Mouse (Mus musculus) c-Kit-positive CD71-positive TER-119-negative erythroid progenitor cells, embryonic 14.5 days (primary cell): ENCODE data around the gene C130050O18Rik.

Experiments used
- DNase-seq: peaks from one replicate; pipeline ENCODE4 v3.0.0-alpha.2; 2013; ENCODE audit warnings: low read depth

Gene C130050O18Rik

DNA sequence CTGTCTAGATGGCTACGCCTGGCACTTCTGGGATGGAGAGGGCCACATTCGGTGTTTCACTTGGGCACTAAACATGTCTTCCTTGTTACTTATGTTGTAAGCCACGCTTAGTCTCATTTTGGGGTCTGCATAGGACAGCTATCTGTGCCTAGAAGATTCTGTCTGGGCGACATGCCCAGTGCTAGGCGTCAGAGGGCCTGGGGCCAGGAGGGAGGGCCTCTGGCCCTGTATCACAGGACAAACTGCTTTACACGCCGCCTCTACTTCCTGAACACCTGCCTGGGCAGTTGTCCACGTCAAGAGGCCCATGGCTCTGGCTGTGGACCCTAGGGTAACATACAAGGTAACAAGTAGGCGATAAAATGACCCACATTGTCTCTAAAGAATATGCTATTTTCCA is 22.9 kb downstream of the C130050O18Rik start:
- DNase-seq = no peak

DNA sequence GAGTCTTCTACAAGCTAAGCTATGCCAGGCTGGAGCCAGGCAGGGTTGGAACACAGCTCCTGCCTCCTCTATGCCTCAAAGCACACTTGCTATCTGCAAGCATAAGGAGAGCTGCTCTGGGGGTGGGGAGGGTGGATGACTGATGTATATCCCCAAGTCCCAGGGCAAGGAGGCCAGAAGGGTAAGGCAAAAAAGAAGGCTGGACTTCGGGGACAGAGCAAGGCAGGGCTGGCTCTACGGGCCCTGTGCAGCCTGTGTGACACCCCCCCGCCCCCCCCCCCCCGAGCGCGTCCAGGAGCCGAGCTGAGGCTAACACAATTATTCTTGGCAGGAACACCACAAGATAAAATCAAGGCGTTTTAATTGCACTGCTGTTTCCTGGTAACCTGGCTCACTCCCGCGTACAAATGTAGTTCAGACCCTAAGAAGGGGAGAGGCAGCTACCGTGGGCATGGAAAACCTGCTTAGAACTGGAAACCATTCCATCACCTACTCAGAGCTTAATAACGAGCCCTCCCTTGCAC is 24.8 kb downstream of the C130050O18Rik start:
- DNase-seq = no peak

DNA sequence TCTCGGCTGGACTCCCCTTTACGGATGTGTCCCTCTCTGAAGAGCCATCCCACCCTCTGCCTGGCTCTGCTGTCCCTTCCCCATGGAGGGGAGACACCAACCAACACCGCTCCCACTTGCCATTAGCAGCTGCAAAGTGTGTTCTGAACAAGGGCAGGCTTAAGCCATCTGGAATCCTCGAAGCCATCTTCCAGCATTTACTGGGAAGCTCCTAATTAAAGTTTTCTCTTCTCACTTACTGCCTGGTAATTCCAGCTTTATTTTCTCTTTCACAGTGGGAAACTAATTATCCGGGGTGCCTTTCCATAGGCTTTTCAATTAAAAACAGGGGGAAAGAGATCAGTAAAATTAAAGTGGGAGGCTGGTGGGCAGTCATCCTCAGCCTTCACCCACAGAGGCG is 27.3 kb downstream of the C130050O18Rik start:
- no peak for DNase-seq

DNA sequence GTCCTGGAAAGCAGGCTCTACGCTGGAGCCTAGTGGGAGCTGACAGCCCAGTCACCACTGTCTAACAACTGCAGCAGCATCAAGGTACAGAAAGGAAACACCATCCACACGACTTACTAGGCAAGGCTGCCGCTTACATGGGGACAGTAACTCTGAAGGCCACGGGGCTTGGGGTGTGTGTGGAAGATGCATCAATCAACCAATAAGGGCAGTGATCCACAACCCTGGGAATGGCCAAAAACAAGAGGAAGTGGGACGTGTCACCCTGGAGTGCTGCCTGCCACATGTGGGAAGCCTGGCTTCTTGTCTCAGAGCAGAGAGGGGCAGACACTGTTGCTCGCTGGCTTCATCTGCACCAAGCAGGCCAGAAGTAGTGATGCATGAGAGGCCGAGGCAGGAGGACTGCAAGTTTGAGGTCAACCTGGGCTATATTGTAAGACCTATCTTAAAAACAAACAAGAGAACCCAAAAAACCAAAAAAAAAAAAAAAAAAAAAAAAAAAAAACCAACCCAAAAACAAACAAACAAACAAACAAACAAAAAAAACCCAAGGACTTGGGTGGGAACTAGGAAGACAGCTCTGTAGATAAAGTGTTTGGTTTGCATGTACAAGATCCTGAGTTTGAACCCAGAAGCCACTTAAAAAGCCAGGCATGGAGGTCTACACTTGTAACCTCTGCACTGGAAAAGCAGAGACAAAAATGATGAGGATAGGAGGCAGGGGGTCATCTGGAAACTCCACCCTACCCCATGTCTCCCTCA is 27.8 kb downstream of the C130050O18Rik start:
- no peak for DNase-seq

DNA sequence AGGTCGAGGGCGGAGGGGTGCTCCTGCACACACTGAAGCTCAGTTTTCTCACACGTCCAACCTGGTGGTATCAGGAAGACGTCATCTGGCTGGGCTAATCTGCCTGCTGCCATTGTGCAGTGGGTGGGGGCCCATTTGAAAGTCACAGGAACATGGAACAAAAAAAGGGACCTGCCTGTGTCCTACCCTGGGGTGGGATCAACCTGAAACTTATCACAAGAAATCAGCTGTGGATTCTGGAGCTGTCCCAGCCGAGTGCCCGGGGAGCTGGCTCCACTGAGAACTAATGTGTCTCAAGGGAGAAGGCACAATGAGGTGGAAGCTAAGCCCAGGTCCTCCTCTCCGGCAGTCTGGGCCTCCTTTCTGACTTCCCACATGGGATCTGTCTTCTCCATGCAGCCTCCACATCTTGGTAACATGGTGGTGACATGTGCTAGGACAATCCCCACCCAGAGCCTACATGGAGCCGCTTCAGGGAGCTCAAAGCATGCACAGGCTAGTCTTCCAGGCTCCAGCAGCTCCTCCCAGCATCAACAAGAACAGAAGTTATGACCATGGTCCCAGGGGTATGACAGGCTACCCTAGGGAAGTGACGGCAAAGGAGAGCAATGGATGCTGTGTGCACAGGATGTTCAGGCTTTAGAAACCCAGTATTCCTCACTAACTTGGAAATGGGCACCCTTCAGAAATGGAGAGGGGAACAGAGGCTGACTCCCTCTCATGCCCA is 28.9 kb downstream of the C130050O18Rik start:
- DNase-seq = no peak

DNA sequence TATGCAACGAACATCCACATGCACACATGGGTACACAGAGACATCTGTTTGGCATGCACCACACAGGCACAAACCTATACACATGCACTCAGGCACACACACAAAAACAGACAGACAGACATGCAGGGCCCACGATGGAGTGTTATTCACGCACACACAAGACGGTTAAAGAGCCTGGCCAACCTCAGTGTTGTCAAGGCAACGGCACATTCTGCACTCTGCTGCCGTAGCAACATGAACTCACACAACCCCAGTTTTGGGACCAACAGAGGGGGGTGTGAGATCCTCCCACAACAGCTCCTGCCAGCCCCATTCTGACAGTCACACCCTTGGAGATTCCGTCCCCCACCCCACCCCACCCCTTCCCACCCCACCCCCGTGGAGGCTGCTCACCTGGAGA is 29.9 kb downstream of the C130050O18Rik start:
- no peak for DNase-seq

DNA sequence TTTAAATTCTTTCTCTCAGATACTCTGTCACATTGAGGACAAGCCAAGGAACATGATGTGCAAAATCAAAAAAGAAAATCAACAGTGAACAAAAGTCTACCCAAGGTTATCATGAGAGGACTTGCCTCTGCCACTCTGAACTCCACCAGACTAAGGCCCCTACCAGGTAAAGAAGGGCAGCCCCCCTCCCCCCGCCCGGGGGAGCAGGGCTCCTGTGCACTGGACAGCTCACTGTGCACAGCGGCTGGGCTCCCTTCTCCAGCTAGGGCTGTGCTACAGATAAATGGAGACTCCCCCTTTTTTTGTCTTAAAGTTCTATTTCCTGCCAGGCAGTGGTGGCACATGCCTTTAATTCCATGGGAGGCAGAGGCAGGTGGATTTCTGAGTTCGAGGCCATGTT is 32.7 kb downstream of the C130050O18Rik start:
- DNase-seq = no peak

DNA sequence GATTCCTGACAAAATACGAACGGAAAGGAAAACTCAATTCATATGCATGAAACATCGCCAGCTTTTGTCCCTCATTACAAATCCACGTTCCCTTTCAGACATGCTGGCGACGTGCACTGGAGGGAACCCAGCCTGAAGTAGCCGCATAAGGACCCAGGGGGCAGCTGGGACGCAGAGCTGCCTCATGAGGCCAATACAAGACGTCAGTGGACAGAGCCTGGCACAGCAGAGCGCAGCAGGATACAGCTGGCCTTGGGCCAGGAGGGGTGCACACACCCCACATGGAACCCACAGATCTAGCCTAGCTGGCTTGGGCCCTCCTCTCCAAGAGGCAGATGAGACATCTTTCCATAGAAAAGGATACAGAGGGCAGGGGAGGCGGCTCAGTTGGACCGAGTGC is 33.4 kb downstream of the C130050O18Rik start:
- DNase-seq = no peak

DNA sequence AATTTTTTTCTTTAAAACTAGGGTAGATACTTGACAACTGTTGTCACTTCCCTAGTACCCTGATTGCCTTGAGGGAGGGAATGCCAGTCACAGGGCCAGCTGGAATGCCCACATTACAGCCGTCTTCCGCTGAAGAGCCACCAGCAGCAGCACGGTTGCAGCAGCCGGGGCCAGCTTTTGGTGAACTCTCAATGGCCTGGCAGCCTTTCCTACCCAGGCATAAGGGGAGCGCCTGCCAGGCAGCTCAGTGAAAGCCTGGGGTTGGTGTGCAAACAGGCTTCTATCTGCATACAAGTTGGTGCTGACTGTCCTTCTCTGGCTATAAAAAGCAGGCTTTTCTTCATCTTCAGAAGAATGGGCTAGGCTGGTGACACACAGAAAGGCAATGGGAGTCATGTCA is 35.4 kb downstream of the C130050O18Rik start:
- no peak for DNase-seq

DNA sequence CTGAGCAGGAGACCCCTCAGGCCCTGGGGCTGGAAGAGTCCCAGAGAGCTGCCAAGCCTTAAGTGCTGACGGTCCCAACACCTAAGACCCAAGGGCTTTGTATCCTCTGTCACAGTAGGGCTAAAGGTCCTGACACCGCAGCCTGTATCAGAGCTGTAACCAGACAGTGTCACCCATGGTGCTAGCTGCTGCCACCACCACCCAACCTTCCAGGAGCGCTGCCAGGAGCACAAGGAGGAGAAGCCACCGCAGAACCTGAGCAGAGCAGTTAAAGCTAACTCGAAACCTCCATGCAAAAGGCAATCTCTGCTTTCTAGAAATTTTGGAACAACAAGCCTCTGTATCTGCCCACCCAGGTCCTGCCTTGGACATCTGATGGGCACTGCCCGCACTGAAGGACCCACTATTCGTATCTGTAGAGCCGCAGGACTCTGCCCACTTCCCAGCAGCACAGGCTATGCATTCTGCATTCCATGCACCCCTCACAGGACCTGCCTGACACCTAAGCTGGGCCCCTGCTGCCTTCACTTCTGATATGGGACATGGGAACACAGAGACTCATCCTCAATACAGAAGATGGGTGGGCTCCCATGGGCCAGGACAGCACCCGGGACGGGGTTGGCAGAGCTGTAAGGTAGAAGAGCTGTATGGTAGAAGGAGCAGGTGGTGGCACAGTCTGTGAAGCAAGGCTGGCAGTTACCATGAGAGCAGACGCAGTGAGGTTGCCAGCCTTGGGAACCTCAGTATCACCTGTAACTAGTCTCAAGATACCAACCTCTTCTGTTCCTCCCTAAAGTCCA is 36.0 kb downstream of the C130050O18Rik start:
- no peak for DNase-seq

DNA sequence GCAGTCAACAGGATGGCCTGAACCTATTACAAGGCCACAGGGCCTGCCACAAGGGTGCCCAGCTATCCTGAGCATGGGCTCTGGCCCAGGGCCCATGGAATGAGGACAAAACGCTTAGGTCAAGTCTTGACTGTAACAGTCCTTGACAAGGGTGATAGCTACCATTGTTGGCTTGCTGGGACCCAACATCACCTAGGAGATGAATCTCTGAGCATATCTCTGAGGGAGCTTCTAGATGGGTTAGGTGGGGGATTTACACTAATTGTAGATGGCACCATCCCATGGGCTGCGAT is 36.6 kb downstream of the C130050O18Rik start:
- DNase-seq = no peak

DNA sequence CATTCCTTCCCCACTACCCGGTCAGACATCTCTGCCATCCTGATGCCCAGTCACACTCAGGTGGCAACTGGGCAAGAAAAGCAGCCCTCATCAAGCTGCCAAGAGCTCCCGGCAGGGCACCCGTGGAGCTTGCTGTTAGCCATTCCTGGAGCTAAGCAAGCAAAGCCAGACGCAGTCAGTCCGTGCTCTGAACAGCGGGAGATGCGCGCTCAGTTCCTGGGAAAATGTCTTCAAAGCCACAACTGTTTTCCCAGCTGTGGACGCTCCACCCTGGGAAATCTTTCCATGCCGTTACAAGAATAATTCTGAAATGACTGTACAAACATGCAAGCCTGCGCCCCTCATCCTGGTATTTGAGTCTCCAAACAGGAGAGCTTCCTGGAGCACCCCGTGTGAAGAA is 37.3 kb downstream of the C130050O18Rik start:
- no peak for DNase-seq

DNA sequence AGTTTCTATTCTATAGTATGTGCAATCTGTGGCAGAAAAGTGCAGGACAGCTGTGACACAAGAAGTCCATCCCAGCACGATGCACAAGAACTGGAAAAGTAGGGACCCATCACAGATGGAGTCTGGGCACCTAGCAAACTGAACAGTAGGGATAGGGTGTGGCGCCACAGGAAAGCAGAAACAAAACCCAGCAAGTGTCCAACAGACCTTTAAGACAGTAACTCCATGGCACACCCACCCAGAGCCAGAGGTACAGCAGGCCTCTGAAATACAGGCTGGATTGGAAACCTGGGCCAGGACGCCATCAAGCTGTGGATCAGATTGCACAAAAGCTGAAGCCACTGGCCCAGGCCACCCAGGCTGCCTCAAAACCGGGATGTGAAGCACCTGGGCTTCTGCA is 37.9 kb downstream of the C130050O18Rik start:
- DNase-seq = no peak

DNA sequence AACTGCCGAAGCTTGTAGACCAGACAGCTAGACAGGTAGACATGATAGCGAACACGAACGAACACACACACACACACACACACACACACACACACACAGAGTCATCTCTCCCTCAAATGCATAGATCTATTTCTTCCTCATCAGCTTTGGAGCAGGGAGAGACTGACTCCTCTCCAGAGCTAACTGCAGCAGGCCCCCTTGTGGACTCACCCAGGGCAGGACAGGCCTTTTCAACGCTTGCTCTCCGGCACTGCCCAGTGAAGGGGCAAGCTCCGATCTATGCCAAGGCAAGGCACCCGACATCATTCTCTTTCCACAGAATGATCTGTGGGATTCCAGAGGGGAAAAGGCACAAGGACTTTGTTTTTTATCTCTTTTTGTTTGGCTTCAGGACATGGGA is 40.2 kb downstream of the C130050O18Rik start:
- DNase-seq = no peak

DNA sequence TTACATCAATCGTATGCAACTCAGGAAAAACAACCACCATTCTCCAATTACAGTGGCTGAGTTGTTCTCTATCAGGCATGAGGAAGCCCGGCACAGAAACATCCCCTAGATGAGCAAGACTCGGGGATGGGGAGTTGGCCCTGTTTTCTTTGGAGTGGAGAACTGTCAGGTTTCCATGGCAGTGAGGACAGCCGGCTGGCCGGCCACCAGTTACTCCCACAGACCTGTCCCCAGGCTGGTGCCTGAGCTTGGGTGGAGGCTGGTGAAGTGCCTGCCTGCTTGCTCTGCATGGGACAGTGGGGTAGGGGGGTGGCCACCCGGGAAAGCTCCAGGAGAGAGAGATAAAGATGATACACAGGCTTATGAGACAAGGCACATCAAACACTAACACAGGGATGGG is 42.9 kb downstream of the C130050O18Rik start:
- no peak for DNase-seq

DNA sequence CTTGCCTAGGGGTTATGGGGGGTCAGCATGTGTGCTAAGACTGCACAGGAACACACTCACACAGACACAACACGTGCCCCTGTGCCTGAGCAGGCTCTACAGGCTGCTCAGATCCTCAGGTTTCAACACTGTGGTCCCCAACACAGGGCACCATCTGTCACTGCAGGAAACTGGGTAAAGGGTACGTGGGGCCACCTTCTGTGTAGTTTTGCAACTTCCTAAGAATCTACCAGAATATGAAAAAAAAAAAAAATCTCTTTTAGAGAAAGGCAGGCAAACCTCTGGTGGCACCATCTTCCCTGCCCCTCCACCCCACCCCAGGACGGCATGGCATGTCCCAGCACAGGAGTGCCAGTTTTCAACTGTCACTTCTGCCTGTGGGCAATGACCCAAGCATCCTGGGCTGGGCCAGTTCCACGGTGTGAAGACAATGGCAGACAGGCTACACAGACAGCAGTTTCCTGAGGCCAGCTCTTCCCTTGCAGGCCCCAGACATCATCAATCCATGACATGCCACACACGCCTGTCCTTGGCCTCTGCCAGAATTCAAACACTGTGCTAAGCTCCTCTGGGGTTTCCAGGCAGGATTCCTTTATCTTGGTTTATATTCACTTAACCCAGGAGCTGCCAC is 44.2 kb downstream of the C130050O18Rik start:
- no peak for DNase-seq

DNA sequence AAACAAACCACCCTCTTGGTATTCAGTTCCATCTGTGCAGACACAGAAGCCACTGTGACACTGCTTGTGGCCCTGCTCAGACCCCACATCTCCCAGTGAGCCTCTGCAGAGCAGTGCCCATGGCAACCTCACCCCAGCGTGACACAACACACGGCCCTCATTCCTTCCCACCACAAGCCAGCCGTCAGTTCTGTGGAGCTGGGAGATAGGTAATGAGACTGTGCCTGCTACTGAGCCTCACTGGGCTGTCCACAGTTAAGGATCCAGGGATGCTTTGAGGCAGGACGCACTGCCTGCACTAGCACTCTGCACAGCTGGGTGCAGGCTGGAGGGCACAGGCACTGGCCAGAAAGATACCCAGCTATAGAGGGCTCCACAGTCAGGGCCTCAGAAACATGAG is 44.8 kb downstream of the C130050O18Rik start:
- no peak for DNase-seq

DNA sequence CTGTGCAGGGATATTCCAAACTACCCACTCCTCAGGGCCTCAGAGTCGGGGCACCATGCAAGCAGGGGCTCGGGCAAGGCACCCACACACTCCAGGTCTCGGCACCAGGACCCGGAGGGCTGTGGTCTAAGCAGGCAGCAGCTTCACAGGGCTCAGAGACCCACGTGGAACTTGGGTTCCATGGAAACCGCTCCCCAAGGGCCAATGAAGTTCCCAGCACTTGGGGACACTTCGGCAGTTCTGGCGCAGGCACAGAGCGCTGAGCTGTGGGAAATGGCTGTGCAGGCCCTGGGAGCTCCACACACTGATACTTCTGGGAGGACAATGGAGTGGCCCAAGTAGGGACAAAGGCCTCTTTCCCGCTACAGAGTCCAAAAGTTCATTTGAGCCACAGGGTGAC is 48.0 kb downstream of the C130050O18Rik start:
- DNase-seq = no peak

DNA sequence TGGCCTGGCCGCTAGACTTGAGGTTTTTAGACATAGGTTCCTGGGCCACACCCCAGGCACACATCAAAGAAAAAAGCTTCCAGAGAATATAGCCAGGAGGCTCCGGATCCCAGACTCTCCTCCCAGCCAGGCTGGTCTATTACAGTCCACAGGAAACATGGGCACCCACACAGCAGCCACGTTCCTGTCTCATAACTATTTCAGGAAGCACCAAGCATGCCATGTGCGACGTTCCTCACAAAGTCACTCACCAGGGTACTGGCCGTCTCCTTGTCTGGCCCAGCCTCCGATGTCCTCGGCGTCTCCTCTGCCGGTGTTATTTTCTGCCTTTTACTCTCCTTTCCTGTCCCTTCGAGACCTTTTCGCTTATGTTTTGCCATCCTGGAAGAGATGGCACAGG is 50.1 kb downstream of the C130050O18Rik start:
- DNase-seq = no peak

DNA sequence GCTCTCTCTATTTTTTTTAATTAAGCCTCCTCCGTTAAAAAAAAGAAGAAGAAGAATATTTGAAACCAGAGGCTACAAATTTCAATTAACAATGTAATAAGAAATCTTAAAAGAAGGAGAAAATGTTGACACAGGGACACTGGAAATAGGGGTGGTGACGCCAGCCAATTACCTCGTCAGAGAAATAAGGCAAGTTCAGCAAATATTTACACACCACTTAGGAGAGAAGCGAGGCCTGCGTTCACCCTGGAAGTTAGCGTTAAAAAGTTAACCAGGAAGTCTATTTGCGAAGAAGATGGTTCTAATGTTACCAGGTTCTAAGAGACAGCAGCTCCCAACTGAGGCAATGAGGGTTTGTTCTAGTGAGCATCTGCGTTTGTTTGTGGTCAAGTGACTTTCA is 52.2 kb downstream of the C130050O18Rik start:
- no peak for DNase-seq

DNA sequence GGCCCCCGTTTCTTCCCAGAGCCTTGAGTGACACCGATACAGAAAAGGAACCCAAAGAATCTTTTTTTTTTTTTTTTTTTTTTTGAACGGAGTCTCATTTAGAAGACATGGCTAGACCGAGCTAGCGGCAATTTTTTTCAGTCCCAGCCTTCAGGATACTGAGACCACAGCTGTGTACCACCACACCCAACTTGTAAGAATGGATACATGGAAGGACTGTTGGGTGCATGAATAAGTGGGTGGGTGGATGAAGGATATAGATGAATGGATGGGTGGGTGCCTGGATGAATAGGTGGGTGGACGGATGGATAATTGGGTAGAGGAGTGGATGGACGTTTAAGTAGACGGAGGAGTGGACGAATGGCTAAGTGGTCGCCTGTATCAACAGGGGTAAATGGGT is 54.9 kb downstream of the C130050O18Rik start:
- DNase-seq = no peak

DNA sequence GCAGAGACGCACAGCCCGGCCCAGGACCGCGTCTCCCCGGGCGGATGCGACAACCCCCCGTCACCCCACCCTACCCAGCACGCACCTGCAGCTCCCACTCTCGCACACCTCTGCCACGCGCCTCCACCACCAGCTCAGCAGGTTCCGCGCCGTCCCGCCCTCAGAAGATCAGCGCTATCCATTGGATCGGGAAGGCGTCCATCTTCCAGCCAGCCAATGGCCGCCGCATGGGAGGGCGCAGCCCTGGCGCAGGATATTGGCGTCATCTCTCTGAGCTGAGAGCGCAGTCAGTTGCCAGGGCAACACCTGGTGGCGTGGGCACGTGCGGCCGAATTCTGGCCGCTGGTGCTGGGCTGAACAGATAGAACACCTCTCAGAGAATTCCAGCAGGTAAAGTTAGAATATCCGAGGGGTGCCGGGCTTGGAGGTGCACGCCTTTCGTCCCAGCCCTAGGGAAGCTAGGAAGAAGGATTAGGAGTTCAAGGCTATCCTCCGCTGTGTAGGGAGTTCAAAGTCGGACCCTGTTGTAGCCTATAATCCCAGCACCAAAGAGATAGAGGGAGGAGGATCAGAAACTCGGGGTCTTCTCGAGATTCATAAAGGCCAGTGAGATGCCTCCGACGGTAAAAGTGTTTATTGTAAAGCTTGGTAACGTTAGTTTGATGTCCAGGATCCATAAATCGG is 55.4 kb downstream of the C130050O18Rik start, which contains the start of gene 3110082I17Rik:
Gene 3110082I17Rik (minus strand): TSS at position 144 of the 684 bp plus-strand sequence.
- peak; percentile 96 for DNase-seq
